Mouse (Mus musculus) kidney, adult 2 months (tissue): ENCODE results near the gene Hadhb. TPM values are rescaled to one million over a fixed set of nuclear protein-coding genes. Genes with fewer than 3 reads are reported as not detected.

Experiments used
- DNase-seq: peaks from one replicate; pipeline ENCODE4 v3.0.0; 2021
- H3K27ac ChIP-seq: fragments of 200-500 bp; 2 replicates; pipeline ENCODE4 v1.5.1; 2012; ENCODE audit warnings: low read depth, low read length, control low read depth, inconsistent platforms; ENCODE audit not compliant: insufficient read depth
- H3K27me3 ChIP-seq: fragments of 200-500 bp; replicated peaks from 2 replicates; pipeline ENCODE4 v1.6.1; 2012; ENCODE audit warnings: mild to moderate bottlenecking, moderate library complexity, low read length, inconsistent platforms; ENCODE audit not compliant: control insufficient read depth, insufficient read depth
- H3K36me3 ChIP-seq: fragments of 200-500 bp; 2 replicates; pipeline ENCODE4 v1.6.1; 2012; ENCODE audit warnings: mild to moderate bottlenecking, moderate library complexity, low read length, inconsistent platforms; ENCODE audit not compliant: control insufficient read depth, insufficient read depth
- H3K4me1 ChIP-seq: fragments of 200-500 bp; 2 replicates; pipeline ENCODE4 v1.6.1; 2011; ENCODE audit warnings: low read length; ENCODE audit not compliant: control insufficient read depth, insufficient read depth
- H3K4me3 ChIP-seq: fragments of 200-500 bp; 2 replicates; pipeline ENCODE4 v1.5.1; 2011; ENCODE audit warnings: mild to moderate bottlenecking, low read depth, low read length, control low read depth; ENCODE audit not compliant: insufficient read depth
- CTCF ChIP-seq: fragments of 200-500 bp; conservative IDR thresholded peaks from 2 replicates; pipeline ENCODE4 v1.5.1; 2011; ENCODE audit warnings: low read depth, mild to moderate bottlenecking, control low read depth, low read length, moderate library complexity, mixed read lengths; ENCODE audit not compliant: insufficient read depth, insufficient read length
- POLR2A ChIP-seq: fragments of 200-500 bp; IDR thresholded peaks from one replicate; pipeline ENCODE4 v1.6.1; 2011; ENCODE audit warnings: low read depth, low read length, control low read depth
- WGBS: fragments of 180-500 bp; shearing (Covaris S2); methylation state at CpG from one replicate; pipeline ENCODE4 v1.1.7; 2018; 5-methylcytosine and 5-hydroxymethylcytosine counted together
- polyA plus RNA-seq: library from polyadenylated mRNA; depleted of rRNA; stranded (reverse); fragments of >200 nt; gene quantifications from 2 replicates; pipeline ENCODE4 v1.2.3, GENCODE M21; 2012; rRNA removed

The Hadhb gene
- 253 and 280 TPM in 2 replicates for polyA plus RNA-seq

DNA sequence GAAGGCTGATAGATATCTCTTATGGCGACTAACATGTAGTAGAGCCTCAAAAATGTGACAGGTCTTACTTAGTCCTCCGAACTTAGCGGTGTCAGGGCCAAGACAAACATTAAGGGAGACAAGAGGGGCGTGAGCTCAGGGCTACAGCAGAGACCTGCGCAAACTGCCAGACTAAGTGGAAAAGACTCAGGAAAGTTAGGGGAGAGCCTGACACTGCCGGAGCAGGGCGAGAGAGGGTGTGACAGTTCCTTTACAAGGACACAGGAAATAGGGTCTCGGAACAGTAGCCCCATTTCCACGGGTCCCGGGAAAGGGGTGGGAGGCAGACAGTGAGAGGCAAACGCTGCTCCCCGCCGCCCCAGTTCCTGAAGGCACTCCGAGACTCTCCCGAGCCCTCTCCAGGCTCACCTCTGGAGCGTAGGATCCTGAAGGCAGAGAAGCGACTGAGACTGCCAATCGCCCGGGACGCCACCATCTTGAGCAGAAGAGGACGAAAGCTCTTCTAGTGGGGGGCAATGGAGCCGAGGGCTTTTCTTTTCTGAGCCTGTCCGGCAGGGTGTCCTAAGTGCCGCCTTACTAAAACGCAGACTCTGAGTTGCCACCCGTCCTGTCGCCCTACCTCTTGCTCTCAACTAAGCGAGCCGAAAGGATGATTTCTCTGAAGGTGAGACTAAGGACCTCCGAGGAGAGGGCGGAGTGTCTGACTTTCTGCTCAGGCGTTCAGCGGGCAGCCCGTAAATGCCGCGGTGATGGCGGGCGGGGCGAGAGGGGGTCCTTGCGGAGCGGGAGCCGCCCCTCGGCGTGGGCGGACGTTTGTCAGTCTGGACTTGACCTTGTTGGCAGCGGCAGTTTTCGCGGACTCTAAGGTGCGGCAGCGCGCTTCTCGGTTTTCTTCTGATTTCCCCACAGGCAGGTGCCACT is at the start of gene Hadhb, which contains the start of gene Hadha:
Hadhb (plus strand) TSS at position 775 of the 921 bp plus-strand sequence.
Hadha (minus strand) TSS at position 689 of the 921 bp plus-strand sequence.
- Histone ChIP-seq H3K4me3 (peak within 1 kb of the TSS; percentile 96), H3K36me3 (no peaks in the 10 kb centered on the region), H3K27me3 (no peaks in the 10 kb centered on the region), H3K4me1 (peaks cover 9% of the 10 kb centered on the region; the same call in 1 of the 2 replicates), H3K27ac (peak within 1 kb of the TSS; percentile 100)
- under 1% methylated on average over 53 of the region's 53 CpGs for WGBS
- peak; percentile 95 for DNase-seq
- TF ChIP-seq POLR2A (peak; percentile 86), CTCF (no peak)

- H3K27ac ChIP-seq = no peak within 1 kb of the TSS
- DNase-seq = no peak
- WGBS = 8% methylated on average over 29 of the region's 29 CpGs
- no peaks in the 10 kb centered on the region for H3K4me1 ChIP-seq
- H3K4me3 ChIP-seq = peak within 1 kb of the TSS; percentile 22; the same call in 1 of the 2 replicates
- TF ChIP-seq CTCF (no peak), POLR2A (no peak)
- no peaks in the 10 kb centered on the region for H3K36me3 ChIP-seq
- 0 out of 2 replicates have a peak, but pooled peaks cover 1% of the 10 kb centered on the region for H3K27me3 ChIP-seq
Measured at GRCm38 (mm10) chr5:30105668-30106300, 49.3 kb upstream of the Hadhb start, which contains the start of gene 3110082J24Rik. Gene 3110082J24Rik, minus strand, starts transcription at chr5:30106086.

- no peak for DNase-seq
- TF ChIP-seq POLR2A (no peak), CTCF (no peak)
- 61% methylated on average over 2 of the region's 2 CpGs for WGBS
- Histone ChIP-seq H3K27me3 (0 out of 2 replicates have a peak, but pooled peaks cover 1% of the 10 kb centered on the region), H3K4me3 (no peak overlapping the region), H3K36me3 (no peaks in the 10 kb centered on the region), H3K4me1 (no peaks in the 10 kb centered on the region), H3K27ac (no peak overlapping the region)
Measured at GRCm38 (mm10) chr5:30106756-30107155, 48.3 kb upstream of the Hadhb start.

DNA sequence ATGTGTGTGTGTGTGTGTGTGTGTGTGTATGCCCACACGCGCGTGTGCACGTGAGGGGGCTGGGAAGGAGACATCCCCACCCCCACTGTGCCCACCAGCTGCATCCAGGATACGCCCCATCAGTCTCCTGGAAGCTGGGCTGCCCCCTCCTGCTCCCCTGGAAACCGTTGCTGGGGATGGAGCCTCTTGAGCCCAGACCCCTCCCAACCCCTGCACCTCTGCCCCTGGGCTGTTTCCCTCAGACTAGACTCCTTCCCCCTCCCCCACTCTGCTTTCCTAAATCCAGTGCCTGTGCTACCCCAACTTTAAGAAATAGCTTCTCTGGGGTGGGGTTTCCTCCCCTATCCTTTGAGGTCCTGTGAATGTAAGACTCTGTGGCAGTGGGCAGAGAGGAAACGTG is 47.9 kb upstream of the Hadhb start:
- H3K4me1 ChIP-seq = no peaks in the 10 kb centered on the region
- 0 out of 2 replicates have a peak, but pooled peaks cover 1% of the 10 kb centered on the region for H3K27me3 ChIP-seq
- H3K27ac ChIP-seq = no peak overlapping the region
- 50% methylated on average over 7 of the region's 7 CpGs for WGBS
- no peak for DNase-seq
- no peak overlapping the region for H3K4me3 ChIP-seq
- H3K36me3 ChIP-seq = no peaks in the 10 kb centered on the region
- no peak for TF ChIP-seq POLR2A
- TF ChIP-seq CTCF = no peak

- Histone ChIP-seq H3K27ac (no peak overlapping the region), H3K4me1 (no peaks in the 10 kb centered on the region), H3K36me3 (no peaks in the 10 kb centered on the region), H3K4me3 (no peak overlapping the region), H3K27me3 (0 out of 2 replicates have a peak, but pooled peaks cover 1% of the 10 kb centered on the region)
- no peak for TF ChIP-seq CTCF
- TF ChIP-seq POLR2A = no peak
- WGBS = 37% methylated on average over 5 of the region's 5 CpGs
- DNase-seq = no peak
Measured at GRCm38 (mm10) chr5:30107611-30108041, 47.4 kb upstream of the Hadhb start.

DNA sequence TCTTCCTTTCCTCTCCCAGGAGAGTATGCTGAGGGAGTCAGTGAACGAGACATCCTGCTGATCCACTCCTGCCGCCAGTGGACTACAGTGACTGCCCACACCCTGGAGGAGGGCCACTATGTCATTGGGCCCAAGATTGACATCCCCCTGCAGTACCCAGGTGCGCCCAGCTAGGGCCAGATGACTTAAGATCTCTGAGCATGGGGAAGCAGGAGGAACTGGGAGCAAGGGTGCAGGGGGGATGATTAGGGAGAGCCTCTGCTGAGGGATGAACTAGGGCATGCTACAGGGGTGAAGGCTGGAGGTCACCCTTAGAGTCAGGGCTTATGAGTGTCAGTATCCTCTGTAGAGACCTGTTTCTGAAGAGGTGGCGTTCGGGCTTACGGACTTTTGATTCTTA is 46.8 kb upstream of the Hadhb start:
- 90% methylated on average over 6 of the region's 6 CpGs for WGBS
- no peaks in the 10 kb centered on the region for H3K4me1 ChIP-seq
- H3K27me3 ChIP-seq = 0 out of 2 replicates have a peak, but pooled peaks cover 1% of the 10 kb centered on the region
- H3K27ac ChIP-seq = no peak overlapping the region
- no peaks in the 10 kb centered on the region for H3K36me3 ChIP-seq
- no peak for DNase-seq
- TF ChIP-seq CTCF (no peak), POLR2A (no peak)
- H3K4me3 ChIP-seq = no peak overlapping the region
